Mouse (Mus musculus): Measurements from ENCODE around the gene Kyat1.

- TF ChIP-seq POLR2A (IDR thresholded peaks at IDR 0.05; ENCODE audit: borderline replicate concordance, extremely low read depth, low read depth, low read length) (no peak), CTCF (IDR thresholded peaks at IDR 0.05; ENCODE audit: insufficient read depth, low read length) (no peak)
Measured at GRCm38 (mm10) chr2:30199984-30200383, 5.7 kb downstream of the Kyat1 start.
